Mouse (Mus musculus): ENCODE data around the gene Pglyrp2.

Gene Pglyrp2

GRCm38 (mm10) chr17:32420781-32421180 lies 3.2 kb downstream of the Pglyrp2 start:
- TF ChIP-seq GATA4 (IDR thresholded peaks at IDR 0.05; ENCODE audit: insufficient replicate concordance, low read length), result no peak

DNA sequence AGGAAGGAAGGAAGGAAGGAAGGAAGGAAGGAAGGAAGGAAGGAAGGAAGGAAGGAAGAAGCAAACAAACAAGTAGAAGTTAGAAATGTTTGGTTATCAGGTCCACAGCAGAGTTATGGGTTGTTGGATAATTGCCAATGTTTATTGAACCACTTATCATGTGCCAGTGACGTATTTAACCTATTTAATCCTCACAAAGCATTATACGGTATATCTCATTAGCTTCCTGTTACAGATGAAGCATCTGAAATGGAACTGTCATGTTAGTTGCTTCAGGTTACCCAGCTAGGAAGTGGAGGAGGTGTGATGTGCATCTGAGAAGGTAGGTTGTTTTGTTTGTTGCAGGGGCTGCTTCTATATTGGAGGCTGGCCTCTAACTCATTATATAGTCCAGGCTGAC lies 4.0 kb downstream of the Pglyrp2 start:
- no peak for TF ChIP-seq GATA4 (IDR thresholded peaks at IDR 0.05; ENCODE audit: insufficient replicate concordance, low read length)

- TF ChIP-seq GATA4 (IDR thresholded peaks at IDR 0.05; ENCODE audit: insufficient replicate concordance, low read length), result no peak
Measured at GRCm38 (mm10) chr17:32416771-32417170, 7.2 kb downstream of the Pglyrp2 start.

- no peak for TF ChIP-seq GATA4 (IDR thresholded peaks at IDR 0.05; ENCODE audit: insufficient replicate concordance, low read length)
Measured at GRCm38 (mm10) chr17:32415417-32416020, 8.4 kb downstream of the Pglyrp2 start.

- TF ChIP-seq GATA4 (IDR thresholded peaks at IDR 0.05; ENCODE audit: insufficient replicate concordance, low read length), result no peak
Measured at GRCm38 (mm10) chr17:32411898-32412297, 12.1 kb downstream of the Pglyrp2 start.

DNA sequence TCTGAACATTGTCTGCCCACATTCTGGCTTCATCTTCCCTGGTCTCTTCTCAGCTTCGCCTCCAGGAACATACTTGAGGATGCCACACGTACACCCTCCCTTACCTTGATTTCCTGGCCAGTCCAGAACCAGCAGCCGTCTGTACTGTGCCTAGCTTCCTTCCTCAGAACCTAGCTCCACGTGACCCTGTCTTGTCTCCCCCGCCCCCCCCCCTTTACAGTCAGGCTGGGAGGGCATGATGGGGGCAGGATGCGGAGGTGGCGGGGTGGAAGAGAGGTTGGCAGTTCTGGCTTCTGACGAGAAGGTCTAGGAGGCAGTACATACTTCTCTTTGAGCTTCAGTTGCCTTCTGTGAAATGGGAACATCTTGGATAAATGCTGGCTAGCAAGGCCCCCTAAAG lies 20.6 kb downstream of the Pglyrp2 start, which contains the start of gene Rasal3:
TSS of gene Rasal3 (minus strand) at position 167 of the 400 bp plus-strand sequence.
- TF ChIP-seq GATA4 (IDR thresholded peaks at IDR 0.05; ENCODE audit: insufficient replicate concordance, low read length), result no peak

- no peak for TF ChIP-seq GATA4 (IDR thresholded peaks at IDR 0.05; ENCODE audit: insufficient replicate concordance, low read length)
Measured at GRCm38 (mm10) chr17:32402779-32403157, 21.2 kb downstream of the Pglyrp2 start.

DNA sequence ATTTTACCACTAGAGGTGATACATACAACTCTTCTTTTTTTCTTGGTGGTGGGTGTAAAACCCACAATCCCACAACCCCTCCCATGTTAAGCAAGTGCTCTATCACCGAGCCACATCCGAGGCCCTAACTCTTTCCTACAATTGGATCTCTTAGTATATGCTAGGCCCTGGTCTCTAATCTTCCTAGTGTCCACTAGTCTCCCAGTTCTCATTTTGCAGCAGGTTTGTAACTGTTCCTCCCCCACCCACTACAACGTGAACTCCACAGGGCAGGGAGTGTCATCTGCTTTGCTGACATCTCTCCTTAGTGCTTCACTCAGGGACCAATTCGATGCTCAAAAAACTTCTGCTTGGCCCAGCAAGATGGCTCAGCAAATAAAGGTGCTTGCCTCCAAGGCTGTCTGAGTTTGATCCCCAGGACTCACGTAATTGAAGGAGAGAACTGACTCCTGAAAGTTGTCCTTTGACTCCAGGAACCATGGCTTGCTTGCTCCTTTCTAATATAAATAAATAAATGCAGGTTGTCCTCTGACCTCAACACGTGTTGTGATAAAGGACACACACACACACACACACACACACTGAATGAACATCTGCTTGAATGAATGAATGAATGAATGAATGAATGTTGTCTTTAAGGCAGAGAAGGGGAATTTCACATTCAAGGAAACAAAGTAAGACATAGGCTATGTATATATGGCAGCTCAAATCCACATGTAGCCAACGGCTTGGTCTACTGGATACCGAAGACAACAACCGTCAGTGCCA lies 21.8 kb downstream of the Pglyrp2 start:
- no peak for TF ChIP-seq GATA4 (IDR thresholded peaks at IDR 0.05; ENCODE audit: insufficient replicate concordance, low read length)

- no peak for TF ChIP-seq GATA4 (IDR thresholded peaks at IDR 0.05; ENCODE audit: insufficient replicate concordance, low read length)
Measured at GRCm38 (mm10) chr17:32396266-32396665, 27.7 kb downstream of the Pglyrp2 start.

DNA sequence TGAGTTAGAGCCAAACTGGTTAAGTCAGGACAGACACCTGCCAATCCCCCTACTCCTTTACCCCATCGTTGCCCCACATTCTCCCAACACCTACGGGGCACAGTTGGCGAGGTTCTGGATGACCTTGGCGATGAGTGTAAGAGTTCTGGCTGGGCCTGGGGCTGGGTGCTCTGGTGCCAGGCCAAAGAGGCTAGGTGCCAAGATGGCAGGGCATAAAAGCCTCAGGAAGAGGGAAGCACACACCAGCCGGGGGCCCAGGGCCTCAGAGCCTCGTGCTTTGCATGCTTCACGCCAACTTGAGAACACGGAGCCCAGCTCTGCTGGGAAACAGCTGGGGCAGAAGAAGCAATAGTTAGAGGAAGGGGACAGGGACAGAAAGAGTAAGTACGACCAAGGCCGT lies 30.0 kb downstream of the Pglyrp2 start:
- no peak for TF ChIP-seq GATA4 (IDR thresholded peaks at IDR 0.05; ENCODE audit: insufficient replicate concordance, low read length)

GRCm38 (mm10) chr17:32389101-32389659 lies 34.8 kb downstream of the Pglyrp2 start, which contains the start of gene Wiz:
Gene Wiz (minus strand): TSS chr17:32389439.
- no peak; the same call in 1 of the 2 replicates for TF ChIP-seq GATA4 (IDR thresholded peaks at IDR 0.05; ENCODE audit: insufficient replicate concordance, low read length)

GRCm38 (mm10) chr17:32388370-32389100 lies 35.4 kb downstream of the Pglyrp2 start:
- no peak for TF ChIP-seq GATA4 (IDR thresholded peaks at IDR 0.05; ENCODE audit: insufficient replicate concordance, low read length)

DNA sequence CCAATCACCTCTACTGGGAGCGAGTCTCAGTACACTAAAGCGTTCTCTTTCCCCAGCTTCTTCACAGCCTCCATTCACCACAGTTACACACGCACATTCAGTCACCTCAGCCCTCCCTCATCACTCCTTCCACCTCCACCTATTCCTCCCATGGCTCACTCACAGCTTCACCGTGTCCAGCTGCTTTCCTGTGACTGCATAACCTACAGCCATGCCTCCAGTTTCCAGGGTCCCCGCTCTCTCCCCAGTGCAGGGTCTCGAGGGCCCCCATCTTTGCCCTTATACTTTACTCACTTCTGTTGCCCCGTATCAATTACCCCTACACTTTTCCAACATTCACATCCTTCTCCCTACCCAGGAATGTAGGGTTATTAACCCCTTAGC lies 36.0 kb downstream of the Pglyrp2 start:
- no peak for TF ChIP-seq GATA4 (IDR thresholded peaks at IDR 0.05; ENCODE audit: insufficient replicate concordance, low read length)

DNA sequence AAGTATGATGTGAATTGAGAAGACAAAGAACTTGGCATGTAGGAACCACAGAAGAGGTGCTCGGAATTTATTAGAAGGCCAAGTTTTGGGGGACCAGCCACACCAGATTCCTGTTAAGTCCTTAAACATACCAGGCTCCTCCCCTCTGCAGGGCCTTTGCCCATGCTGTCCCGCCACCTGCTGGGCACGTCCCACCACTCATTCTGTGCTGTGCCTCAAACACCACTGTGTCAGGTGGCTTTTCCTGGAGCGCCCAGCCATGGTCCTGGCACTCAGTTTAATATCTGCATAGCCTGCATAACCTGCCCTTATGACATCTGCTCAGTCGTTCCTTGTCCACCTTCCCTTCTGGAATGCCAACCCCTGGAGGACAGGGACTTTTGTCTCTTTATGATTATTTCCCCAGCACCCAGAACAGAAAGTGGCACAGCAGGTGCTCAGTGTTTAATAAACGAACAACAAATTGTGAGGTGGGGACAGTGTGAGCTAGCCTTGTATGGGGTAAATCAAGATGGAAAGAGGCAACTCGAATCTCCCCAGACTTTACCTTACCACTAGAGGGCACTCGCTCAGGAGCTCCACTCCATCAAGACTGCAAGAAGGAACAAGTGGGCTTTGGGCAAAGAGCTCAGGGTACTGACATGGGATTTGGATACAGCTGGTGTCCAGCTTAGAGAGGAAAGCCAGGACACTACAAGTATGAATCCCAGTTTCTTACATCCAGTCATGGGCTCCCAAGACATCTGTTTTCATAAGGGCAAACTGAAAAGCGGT lies 37.1 kb downstream of the Pglyrp2 start:
- TF ChIP-seq GATA4 (IDR thresholded peaks at IDR 0.05; ENCODE audit: insufficient replicate concordance, low read length), result no peak

DNA sequence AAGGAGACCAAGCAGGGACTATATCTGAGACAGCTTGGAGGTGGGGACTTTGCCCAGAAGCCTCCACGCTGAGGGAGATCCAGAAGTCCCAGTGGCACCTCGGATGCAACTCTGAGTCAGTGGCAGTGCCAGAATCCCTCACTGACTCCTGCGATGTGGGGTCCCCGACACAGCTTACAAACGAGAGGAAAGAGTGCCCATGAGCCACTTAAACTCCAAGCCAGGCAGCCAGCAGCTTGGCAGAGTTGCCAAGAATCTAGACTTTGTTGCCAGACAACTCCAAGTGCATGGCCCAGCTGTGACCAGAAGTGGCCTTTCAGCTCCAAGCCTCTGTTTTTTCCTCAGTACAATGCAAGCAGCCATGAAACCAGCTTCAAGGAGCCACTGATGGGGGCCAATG lies 40.3 kb downstream of the Pglyrp2 start:
- no peak for TF ChIP-seq GATA4 (IDR thresholded peaks at IDR 0.05; ENCODE audit: insufficient replicate concordance, low read length)

Data from liver, adult (tissue).